Mouse (Mus musculus) frontal cortex, postnatal 14 days (tissue): ENCODE measurements around the gene Gmds.

Experiments used
- DNase-seq, 2 experiments: peaks; one replicate each; pipeline ENCODE4 v3.0.0; 2022; ENCODE audit warnings: low spot score in 2 of 2

Gmds gene

DNA sequence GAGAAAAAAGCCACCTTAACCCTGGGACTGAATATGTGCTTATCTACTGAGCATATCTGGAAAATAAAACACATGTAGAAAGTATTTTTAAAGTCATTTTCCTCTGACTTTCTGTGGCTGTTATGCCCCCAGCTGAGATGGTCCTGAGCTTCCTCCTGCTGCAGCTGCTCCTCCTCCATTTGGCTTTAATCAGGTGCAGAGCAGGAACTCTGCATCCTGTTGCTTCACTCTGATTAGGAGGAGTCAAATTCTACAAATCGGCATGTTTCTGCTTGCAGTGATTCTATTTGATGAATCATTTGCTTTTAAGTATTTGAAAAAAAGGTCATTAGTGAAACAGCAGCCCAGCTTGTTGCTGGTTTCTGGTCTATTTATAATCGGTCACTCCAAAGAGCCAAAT is 177.0 kb downstream of the Gmds start:
- no peak for DNase-seq

DNA sequence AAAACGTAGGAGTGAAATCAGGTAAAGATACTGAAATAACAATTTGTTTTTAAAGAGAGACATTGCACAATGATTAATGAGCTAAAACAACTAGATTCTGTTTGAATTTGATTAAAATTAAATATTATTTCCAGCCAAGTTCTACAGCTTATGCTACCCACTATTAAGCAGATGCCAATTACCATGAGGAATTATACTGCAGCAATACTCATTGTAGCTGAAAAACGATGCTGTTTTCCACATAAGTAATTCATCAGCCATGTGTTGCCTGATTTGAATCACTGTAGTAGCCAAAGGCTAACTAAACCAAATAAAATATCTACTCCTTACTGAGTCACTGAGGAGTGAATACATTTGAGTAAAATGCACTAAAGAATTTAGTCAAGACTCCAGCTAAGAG is 180.3 kb downstream of the Gmds start:
- DNase-seq: no peak

- no peak for DNase-seq
Observed at GRCm38 (mm10) chr13:32145916-32146315, 192.6 kb downstream of the Gmds start.

DNA sequence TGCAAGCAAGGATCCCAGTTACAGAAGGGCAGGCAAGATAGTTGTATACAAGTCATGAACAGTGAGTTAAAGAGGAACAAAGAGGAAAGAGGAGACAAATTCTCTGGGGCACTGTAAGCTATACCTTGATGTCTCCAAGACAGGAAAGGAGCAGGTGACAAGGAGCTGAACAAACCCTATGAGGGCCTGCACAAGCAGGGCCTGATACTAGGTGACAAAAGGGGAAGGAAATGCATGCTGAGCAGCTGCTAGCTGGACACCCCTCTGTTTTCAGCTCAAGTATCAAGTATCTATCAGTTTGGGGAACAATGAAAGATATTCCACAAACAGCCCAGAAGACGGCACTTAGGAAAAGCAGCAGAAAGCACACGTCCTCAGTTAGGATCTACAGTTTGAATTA is 193.4 kb downstream of the Gmds start:
- no peak for DNase-seq

GRCm38 (mm10) chr13:32143651-32144050 is 194.9 kb downstream of the Gmds start:
- DNase-seq: no peak

DNA sequence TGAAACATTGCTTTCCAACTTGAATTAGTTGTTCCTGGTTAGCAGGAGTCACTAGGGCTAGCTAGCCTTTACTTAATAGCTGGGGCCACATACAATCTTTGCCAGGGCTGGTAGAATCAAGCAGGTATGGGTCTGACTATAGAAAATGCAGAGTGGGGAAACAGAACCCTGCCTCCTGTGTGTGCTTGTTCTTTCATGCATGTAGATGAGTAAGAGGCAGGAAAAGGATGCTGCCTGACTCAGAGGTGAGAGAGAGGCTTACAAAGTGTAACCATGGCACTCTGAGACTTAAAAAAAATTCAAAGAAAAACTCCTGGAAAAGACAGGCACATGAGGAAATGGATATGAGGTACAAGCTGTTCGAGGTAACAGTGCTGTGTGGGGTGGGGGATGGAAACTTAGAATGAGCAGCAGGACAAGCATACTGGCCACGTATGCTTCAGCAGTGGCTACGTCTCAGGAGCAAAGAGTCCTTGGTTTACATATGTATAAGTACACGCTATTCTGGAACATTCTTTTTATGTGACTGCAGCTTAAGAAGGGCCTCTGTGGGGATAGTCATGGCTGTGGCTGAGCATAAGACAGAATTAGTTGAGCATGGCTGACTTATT is 203.8 kb downstream of the Gmds start:
- no peak for DNase-seq

GRCm38 (mm10) chr13:32129970-32130369 is 208.6 kb downstream of the Gmds start:
- no peak for DNase-seq

GRCm38 (mm10) chr13:32118386-32118785 is 220.2 kb downstream of the Gmds start:
- DNase-seq: no peak

DNA sequence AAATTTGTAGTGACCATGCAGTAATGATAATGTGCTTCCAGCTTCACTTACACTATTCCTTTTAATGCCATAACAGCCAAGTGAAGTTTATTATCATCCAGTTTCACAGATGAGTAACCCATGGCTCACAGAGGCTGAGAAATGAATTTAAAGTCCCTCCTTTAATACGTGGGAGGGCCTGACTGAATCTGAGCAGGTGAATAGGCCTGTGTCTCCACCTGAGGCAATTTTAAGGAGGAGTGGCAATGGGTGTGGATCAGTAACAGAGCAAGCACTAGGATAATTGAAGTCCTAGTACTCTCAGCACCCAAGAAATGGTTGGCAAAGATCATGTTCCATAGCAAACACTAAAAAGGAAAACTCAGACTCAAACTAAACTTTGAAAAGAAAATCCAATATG is 223.1 kb downstream of the Gmds start:
- no peak for DNase-seq

- DNase-seq: no peak
Observed at GRCm38 (mm10) chr13:32113875-32114274, 224.7 kb downstream of the Gmds start.

GRCm38 (mm10) chr13:32088303-32088977 is 250.1 kb downstream of the Gmds start:
- DNase-seq: no peak

- no peak for DNase-seq
Observed at GRCm38 (mm10) chr13:32080520-32081249, 257.9 kb downstream of the Gmds start.

GRCm38 (mm10) chr13:32073630-32074029 is 264.9 kb downstream of the Gmds start:
- no peak for DNase-seq

- no peak for DNase-seq
Observed at GRCm38 (mm10) chr13:32055321-32055720, 283.2 kb downstream of the Gmds start.

DNA sequence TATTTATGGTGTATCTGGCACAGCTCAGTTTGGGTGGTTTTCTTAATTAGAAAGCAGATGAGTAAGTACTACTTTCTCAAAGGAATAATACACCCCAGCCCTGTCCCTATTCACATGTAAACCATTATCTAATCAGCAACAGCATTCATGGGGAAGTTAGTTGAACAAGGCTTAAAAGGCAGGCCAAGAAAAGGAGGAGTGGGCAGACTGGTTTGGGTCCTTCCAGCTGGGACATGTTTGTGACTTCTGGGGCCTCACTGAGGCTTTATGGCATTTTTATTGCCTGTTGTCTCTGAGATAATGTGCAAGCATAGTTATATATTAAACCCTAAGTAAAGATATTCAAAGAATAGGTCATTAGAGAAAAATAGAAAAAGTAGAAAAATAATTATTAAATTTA is 285.0 kb downstream of the Gmds start:
- DNase-seq: no peak

- no peak for DNase-seq
Observed at GRCm38 (mm10) chr13:32047980-32048959, 290.3 kb downstream of the Gmds start.

DNA sequence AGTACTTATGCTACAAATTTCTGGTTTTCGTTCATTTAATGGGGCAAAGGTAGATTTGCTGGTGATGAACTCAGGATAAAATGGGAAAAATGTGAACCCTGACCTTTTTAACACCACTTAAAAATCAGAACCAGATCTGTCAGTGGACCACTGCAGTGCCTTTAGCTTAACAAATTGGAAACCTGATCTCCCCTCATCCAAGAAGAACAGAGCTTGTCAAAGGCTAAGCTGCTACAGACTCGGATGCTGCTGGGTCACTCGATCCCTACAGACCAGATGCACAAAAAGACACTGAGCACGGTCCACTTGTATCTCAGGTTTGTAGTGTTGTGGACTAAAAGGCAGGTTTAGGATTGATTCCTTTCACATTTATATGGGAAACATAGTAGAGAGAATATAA is 291.6 kb downstream of the Gmds start:
- no peak for DNase-seq

DNA sequence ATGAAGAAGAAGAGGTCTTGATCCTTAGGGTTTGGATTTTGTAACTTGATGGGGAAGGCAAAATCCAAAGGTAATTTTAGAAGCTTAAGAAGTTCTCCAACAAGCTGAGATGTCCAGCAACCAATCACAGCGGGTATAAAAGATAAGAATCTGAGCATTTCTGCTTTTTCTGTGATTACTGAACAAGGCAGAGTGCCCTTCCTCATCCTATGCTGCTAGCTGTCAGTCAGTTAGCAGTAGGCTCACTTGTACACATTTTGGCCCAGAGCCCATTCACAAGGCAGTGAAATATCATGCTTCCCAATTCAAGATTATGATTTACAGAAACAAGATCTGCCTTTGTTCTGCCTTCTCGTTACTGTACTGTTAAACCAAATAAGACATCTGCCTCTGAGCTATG is 295.8 kb downstream of the Gmds start:
- DNase-seq: no peak

GRCm38 (mm10) chr13:32040822-32041221 is 297.7 kb downstream of the Gmds start:
- no peak for DNase-seq

DNA sequence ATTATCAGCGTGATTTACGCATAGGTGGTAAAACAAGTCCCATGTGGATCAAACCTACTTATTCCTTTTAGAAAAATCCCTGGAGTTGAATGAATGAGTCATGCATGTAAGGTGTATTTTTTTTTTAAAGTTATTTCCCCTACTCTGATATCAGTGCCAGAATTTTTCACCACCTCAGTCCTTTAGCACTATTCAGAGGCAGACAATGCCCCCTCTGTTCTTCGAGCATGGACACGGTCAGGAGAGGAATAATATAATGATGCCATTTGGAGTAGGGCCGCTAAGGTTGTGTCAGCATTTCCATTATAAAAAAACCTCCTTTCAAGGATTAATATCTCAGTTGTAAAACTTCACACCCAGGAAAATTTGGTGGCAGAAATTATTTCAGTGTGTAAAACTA is 301.6 kb downstream of the Gmds start:
- no peak for DNase-seq

- no peak for DNase-seq
Observed at GRCm38 (mm10) chr13:32034799-32035448, 303.6 kb downstream of the Gmds start.
